Mouse (Mus musculus): Measurements from ENCODE around the gene Pak3.

DNA sequence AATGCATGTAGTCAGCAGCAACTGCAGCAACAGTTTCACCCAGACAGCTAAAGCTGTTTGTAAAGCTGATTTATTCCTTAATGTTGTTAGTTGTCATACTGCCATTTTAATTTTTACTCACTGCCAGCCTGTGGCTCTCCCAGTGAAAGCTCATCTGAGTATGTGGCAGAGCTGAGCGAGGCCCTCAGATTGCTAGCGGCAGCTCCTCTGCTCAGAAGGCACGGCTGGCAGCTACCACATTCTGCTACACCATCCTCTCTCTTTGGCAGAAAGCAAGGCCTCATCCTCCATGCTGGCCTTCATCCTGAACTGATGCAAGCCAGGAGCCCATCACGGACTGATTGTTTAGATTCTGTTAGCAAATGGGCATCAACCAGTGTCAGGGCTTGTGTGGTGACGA lies 109.4 kb downstream of the Pak3 start:
- no peak for TF ChIP-seq CTCF (IDR thresholded peaks at IDR 0.05; ENCODE audit: low read depth)
- TF ChIP-seq EP300 (IDR thresholded peaks at IDR 0.05; ENCODE audit: low read depth) = no peak
